Mouse (Mus musculus) heart, adult 8-10 months (tissue): ENCODE measurements around the gene Gsto2. TPM values are rescaled to one million over a fixed set of nuclear protein-coding genes. Genes with fewer than 3 reads are reported as not detected.

Experiments used
- DNase-seq: peaks from one replicate; pipeline ENCODE4 v3.0.0; 2022; ENCODE audit warnings: low spot score
- microRNA-seq: library from miRNA; unstranded; fragments of <30 nt; microRNA quantifications from one replicate; pipeline ENCODE4 v1.2.0, GENCODE M21; 2022
- total RNA-seq, 4 experiments: library from RNA; stranded (reverse); gene quantifications; 2 replicates each; pipeline ENCODE4 v1.2.4; 2022

Gsto2 gene
- total RNA-seq, 4 experiments from 2014 or later: 2.3 to 3.5 (median 2.5) TPM

- DNase-seq: peak; percentile 93
These were observed 54.0 kb downstream of the Gsto2 start, which contains the start of the genes Cfap43 and Itprip for GRCm38 (mm10) chr19:47919126-47919965. TSS of gene Cfap43 (minus strand) at chr19:47919287. TSS of gene Itprip (minus strand) at chr19:47919299.

DNA sequence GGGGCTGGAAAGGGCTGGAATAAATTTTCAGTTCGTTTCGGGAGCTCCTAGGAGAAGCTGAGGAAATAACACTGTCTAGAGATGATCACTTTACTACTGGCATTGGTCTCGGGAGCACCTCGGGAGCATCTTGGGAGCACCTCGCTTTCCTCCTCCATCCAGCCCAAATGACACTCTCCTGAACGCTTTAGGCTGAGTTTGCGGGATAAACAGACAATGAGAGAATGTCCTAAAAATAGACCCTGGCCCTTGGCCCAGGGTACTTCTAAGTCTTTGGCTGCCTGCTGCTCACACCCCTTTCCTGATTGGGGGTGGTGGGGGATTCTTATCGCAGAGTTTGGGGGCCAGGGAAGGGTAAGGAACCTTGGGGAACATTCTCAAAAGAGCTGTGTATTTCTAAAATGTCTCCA lies 54.6 kb downstream of the Gsto2 start:
- peak; percentile 72 for DNase-seq

GRCm38 (mm10) chr19:47925819-47926218 lies 60.5 kb downstream of the Gsto2 start:
- DNase-seq: no peak

DNA sequence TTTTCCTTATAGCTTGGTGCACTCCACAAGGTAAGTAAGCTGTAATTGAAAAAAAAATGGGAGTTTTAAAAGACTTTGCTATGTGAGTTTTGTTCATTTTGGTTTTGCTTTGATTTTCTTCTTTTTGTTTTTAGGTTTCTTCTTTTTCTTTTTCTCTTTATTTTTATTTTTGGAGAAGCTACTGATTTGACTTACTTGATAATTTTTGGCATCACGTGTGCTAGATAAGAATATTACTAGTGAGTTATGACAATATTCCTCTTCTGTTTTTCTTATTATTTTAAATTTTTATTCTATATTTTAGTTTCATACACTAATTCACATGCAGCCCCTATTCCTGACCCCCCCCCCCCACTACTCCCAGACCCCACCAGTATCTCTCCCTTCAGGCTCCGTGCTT lies 61.7 kb downstream of the Gsto2 start:
- DNase-seq: no peak

- DNase-seq: no peak
These were observed 63.7 kb downstream of the Gsto2 start for GRCm38 (mm10) chr19:47929043-47929442.

GRCm38 (mm10) chr19:47931982-47932638 lies 66.8 kb downstream of the Gsto2 start:
- DNase-seq: peak; percentile 27

DNA sequence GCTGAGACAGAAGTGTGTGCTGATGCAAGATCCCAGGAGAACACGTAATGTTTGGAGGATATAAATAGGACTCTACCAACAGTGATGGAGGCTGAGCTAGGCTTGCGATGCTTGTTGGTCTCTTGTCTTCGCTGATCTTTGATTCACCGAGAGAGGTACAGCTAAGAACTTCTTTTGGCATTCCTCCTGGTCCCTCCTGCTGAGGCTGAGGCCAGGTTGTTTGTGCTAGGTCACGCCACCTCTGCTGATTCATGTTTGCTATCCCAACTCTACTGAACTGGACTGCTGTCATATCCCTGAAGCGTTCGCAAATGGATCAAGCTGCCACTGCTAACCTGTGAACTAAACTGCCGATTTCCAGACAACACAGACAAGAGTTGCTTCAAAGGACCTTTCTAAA lies 68.8 kb downstream of the Gsto2 start:
- no peak for DNase-seq

DNA sequence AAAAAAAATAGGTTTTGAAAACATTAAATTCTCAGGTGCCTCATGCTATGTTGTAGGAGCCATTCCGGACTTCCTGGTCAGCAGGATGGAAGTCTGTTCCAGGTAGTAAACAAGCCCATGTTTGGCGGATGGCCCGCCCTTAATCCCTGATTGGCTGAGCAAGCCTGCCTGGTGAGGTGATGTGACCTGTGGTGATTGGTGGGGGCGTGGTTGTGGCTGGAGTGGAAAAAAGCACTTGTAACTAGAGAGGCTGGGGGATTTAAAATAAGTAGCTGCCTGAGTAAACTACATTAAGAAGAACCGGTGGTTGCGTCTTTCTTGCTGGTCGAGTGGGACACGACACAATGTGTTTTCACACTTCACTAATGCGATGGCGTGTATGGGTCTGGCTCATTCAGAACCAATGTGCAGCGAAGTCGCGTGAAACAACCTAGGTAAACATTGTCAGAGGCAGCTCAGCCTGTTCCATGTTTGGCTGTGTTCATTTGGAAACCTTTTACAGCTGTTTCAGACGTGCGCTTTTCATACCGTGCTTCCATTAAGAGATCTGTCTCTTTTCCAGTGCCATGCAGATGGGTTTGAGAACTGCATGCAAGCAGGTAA lies 69.4 kb downstream of the Gsto2 start:
- no peak for DNase-seq

DNA sequence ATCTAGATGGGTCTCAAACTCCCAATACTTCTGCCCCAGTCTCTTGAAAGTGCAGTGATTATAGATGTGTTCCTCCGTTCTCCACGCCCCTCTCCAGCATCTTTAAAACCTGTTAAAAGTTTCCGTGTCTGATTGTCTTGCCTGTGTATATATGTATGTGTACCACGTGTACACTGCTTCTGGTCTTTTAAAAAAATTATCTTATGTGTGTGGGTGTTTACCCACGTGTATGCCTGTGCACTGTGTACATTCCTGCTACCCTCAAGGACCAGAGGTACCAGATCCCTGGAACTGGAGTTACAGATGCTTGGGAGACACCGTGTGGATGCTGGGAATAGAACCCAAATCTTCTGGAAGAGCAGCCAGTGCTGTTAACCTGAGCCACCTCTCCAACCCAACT lies 70.2 kb downstream of the Gsto2 start:
- DNase-seq: no peak

Small RNA genes within 50 kb of the gene (microRNA-seq; reads per million reads assigned to microRNA genes)
- gene Gm22240: not detected

Other genes with a start within 250 kb of the Gsto2 start
- not detected for gene Col17a1, start 173.4 kb upstream of the Gsto2 start, total RNA-seq
- gene Sfr1, start 133.9 kb upstream of the Gsto2 start, total RNA-seq: 10 to 100 TPM; 66.5 to 80.7 (median 72.1) TPM
- 100 to 1,000 TPM; 186 to 266 (median 222) TPM for gene Gsto1, start 10.6 kb upstream of the Gsto2 start, total RNA-seq
- under 1 TPM in 3 of 4 experiments, not detected in 1; 0.08 to 0.23 (median 0.22) TPM for gene Cfap43, start 53.8 kb downstream of the Gsto2 start, total RNA-seq
- gene Itprip, start 53.8 kb downstream of the Gsto2 start, total RNA-seq: 10 to 100 TPM in 2 of 4 experiments, 1 to 10 TPM in 2; 8.1 to 15.4 (median 11.5) TPM
- gene Cfap58, start 72.1 kb downstream of the Gsto2 start, total RNA-seq: 1 to 10 TPM; 1.2 to 2.9 (median 1.9) TPM